Mouse (Mus musculus) erythroid progenitor cell, adult 5-6 weeks (primary cell): ENCODE data around the gene Arhgap18. TPM values are rescaled to one million over a fixed set of nuclear protein-coding genes. Genes with fewer than 3 reads are reported as not detected.

ENCODE experiments used
- ATAC-seq: replicated peaks from 2 replicates; pipeline ENCODE4 v1.8.0; 2016; ENCODE audit warnings: moderate number of reproducible peaks, mild to moderate bottlenecking, moderate TSS enrichment, inconsistent platforms; ENCODE audit not compliant: poor library complexity, low FRiP score, severe bottlenecking
- total RNA-seq, 2 experiments: library from RNA; stranded (forward) in 1 of 2; stranded (reverse) in 1 of 2; fragments of 150-400 nt in 1 of 2; fragments of 186-747, 209-891 nt in 1 of 2; gene quantifications; 2 replicates each; pipeline versions ENCODE4 v1.2.3 to v1.2.4; 2015 to 2017; ENCODE audit warnings: low replicate concordance in 2 of 2

Gene Arhgap18
- 7.2 and 9.6 TPM in 2 replicates for total RNA-seq (2015; ENCODE audit: low replicate concordance)
- total RNA-seq (2017; ENCODE audit: low replicate concordance): 8.0 and 11.0 TPM in 2 replicates

DNA sequence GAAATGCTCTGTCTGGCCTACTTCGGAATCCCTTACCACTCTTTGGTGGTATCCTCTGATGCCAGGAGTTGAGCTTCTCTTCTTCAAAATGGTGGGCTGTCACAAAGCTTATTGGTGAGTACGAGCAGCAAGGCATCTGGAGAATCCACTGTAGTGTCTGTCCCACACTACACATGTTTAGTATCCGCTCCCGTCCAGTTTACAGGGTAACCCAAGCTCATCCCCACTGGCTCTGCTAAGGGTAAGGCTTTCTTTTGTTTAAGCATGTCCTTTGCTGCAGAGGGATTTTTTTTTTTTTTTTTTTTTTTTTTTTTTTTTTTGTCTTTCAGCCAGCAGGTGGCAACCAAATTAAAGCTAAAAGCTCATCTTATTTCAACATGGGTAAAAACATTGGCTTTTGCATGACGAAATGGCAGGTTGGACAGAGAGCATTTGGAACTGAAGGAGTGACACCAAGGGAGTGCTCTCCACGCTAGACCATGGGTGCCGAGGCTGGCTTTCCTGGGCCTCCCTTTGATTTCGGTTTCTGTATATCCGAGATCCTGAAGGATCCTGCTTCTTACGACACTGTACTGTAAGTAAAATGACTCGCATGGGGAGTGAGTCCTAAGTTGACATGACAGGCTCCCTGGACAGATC is at the start of gene Arhgap18:
Gene Arhgap18 (plus strand): TSS at position 493 of the 639 bp plus-strand sequence.
- ATAC-seq: no peak

DNA sequence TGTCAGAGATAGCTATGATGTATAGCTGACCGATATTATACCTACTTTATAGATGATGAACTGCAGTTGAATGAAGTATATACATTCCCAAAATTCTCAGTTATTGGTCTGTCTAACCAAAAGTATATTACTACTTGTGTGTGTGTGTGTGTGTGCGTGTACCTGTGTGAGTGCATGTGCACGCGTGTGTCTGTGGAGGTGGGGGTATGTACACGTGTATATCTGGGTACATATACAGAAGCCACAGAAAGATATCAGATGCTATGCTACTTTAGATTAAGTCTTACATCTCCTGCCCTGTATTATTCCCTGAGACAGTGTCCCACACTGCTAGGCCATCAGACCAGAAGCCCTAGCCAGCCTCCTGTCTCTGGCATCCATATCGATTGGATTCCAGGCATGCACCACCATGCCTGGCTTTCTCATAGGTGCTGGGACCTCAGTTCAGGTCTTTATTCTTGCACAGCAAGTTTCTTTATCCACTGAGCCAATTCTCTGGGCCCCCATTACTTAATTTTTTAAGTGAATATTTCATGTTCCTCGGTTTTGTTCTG is 42.7 kb upstream of the Arhgap18 start:
- no peak for ATAC-seq

DNA sequence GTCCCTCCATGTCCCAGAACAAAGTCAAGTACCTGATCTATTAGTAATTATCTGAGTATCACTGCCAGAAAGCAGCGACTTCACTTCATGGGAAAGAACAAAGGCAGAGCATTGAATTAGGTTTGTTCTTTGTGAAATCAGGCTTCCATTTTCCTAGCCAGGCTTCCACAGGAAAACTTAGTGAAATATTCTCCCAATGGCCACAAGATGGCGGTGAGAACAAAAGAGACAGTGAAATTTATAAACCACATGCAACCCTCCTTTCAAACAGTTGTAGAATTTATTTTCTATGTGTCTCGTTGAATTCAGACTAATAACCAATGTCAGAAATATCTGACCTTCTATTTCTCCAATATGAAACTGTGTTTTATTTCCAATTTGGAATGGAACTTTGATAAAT is 42.2 kb upstream of the Arhgap18 start:
- no peak for ATAC-seq

DNA sequence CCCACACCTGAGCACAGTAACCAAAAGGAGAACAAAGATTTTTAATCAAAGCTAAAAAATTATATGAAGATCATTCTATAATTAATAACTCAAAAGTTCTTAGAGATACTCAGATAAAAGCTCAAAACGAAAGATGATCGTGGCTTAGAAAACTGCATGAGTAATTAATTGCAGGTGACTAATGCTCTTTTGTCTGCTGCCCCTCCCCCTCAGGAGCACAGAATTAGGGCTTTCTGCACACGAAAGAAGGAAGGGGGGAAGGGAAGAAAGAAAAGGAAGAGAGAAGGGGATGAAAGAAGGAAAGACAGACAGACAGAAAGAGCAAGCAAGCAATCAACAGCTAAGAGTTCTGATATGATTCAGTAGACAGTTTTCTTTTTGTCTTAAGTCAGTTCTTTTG is 39.2 kb upstream of the Arhgap18 start:
- no peak for ATAC-seq

DNA sequence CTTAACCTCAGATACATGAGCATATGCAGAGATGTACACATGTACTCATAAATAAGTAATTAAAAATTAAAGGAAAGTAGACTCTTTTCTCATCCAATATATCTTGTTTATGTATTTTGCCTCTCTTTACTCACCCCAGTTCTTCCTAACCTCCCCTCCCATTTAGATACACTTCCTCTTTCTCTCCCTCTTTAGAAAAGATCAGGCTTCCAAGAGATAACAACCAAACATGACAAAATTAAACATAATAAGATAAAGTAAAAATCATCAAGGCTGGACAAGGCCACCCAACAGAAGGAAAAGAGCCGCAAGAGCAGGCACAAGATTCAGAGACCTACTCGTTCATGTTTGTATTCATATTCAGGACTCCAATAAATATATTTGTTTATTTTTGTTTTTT is 28.5 kb upstream of the Arhgap18 start:
- no peak for ATAC-seq

DNA sequence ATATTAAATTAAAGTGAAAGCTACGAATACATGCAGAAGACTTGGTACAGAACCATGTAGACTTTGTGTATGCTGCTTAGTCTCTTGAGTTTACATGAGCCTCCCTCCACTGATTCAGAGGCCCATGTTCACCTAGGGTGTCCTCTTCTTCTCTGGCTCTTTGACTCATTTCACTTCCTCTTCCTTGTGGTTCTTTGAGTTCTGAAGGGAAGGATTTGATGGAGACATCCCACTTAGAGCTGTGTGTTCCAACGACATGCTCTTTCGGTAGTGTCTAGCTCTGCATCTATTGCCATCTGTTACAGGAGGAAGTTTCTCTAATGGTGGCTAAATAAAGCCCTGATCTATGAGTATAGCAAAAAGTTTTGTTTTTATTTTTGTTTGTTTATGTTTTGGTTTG is 28.0 kb upstream of the Arhgap18 start:
- no peak for ATAC-seq

DNA sequence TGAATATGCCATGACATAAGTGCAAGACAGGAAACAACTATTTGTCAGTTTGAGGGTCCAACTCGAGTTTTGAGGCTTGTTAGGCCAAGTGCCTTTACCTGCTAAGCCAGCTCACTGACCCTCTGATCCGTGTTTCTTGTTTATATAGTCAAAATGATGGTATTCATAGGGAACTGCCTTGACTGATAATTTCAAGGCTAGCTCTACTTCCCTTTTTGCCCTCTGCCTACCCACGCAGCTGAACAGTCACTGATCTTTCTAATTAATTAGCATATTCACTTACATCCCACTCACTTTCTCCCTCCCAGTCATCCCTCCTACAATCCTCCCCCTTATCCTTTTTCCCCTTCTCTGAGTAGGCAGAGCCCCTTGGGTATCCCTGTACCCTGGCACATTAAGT is 2.4 kb upstream of the Arhgap18 start:
- no peak for ATAC-seq

DNA sequence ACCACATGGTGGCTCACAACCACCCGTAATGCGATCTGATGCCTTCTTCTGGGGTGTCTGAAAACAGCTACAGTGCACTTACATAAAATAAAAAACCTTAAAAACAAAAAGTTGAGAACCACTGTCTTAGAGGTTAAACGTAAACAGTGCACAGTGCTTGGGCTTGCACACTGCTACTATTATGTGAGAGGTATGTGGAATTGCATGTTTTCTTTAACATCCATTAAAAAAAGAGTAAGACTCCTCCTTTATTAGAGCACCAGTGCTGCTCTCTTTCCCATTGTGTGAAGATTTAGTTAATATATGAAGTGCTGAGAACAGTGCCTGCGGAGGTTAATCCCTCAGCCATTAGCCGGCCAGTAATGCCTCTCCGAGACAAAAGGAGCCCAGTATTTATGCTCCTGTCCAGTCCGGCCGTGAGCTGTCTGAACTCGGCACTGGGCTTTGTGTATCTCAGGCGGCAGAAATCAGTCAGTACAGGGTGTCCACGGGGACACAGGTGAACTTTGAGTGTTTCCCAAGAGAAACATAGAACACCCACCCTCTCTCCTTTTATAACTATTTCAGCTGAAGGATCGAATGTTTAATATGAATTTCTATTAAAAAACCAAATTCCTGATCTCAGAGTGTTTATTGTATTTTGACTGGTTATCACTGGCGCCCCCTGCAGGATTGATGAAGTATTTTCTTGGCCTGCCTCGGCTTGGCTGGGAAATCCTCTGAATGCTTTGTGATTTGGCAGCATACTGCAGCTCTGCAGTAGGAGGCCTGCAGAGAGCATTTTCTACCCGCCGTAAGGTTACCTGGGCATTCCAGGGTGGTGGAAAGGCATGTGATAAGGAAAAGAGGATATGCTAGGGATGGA is 925 bp upstream of the Arhgap18 start:
- no peak for ATAC-seq

DNA sequence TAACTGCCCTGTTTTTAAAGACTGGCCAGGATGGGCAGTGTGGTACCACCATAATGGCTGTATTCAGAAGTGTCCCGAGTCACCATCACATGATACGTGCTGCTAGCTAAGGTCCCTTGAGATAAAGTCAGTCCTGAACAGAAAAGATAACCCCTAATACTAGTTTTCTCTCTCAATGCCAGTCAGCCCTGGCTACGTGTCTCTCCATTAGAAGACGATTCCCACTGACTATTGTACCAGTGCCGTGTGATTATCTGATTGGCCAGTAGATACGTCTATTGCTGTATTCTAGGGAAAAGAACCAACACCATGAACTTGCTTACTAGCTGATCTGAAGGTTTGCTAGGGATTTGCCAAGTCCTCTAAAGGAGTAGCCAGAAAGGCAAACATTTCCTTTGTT is 785 bp downstream of the Arhgap18 start:
- 0 out of 2 replicates have a peak, but pooled peaks have one; percentile 48 for ATAC-seq

DNA sequence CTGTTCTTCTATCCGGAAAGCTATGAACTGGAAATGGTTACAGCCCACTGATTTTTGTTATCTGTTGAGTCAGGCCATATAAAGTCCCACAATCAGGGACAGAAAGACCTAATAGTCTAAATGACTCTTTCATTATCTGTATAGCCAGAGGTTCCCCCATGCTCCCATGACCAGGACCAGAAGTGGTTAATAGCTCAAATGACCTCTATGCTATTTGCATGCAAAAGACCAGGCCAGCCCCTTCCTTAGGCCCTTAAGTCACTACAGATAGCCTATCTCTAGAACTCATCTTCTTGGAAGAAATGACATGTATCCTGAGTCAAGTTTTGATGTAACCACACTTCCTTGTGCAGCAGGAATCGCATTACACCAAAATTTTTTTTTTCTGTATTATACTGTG is 4.0 kb downstream of the Arhgap18 start:
- ATAC-seq: no peak

DNA sequence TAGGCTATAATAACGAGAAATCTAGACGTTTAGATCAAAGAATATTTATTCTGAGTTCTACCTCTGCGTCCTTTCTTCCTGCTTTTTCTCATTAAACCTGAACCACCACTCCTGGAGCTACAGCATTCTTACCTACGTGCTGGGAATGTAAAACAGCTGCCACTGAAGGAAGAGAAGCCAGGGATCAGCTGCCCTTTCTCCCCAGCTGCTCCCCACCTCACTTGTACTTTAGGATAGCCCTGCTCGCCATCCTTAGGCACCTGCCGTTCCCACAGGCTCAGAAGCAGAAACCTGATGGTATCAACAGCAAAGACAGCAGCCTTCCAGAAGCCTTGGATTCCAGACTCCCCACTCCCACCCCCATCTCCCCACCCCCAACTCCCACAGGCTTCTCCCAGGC is 6.2 kb downstream of the Arhgap18 start:
- ATAC-seq: no peak

DNA sequence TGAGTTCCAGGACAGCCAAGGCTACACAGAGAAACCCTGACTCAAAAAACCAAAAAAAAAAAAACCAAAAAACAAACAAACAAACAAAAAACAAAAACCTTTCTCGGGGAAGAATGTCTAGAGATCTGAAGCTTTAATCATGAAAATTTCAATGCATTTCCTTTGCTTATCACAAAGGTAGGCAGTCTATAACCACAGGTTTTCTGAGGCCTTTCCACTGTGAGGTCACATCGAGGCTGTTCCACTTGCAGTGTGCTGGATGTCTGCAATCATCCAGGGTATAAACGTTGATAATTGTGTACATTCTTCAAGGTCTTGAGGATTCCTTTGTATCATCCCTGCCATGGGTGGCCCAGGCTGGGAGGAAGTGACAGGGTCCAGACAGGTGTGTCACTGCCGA is 7.9 kb downstream of the Arhgap18 start:
- no peak for ATAC-seq

DNA sequence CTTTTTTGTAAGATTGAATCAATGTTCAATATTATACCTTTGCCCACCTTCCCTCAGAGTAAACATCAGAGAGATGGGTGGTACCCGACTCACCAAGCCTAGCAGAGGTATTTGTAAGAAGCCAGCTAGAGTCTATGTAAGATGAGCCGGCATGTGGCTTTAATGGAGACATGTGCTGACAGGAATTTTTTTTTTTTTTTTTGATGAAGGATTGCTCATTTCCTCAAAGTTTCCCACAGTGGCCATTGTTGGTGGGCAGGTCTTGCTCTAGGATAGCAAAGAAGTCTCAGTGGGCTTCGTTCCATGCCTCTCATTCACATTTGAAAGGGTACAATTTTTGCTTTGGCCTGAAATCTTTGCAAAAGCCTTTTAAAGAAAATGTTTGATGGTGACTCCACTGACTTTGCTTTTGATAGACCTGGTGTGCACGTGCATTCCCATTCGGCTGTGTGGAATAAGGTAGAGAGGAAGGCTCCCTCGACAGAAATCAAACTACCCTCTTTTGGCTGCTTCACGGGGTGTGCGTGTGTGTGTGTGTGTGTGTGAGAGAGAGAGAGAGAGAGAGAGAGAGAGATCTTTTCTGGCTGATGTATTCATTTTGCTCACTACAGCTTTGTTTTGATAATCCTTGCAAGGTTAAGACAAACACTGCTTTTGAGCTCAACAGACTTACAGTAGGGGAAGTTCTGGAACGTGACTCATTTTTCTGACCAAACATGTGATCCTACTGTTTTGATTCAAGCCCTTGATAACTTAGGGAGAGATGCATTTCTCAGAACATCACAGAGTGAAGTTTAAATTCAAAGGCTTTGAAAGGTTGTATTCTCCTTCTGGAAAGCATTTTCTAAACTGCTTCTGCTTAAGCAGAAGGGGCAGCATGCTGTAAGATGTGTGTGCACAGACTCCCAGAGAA is 9.0 kb downstream of the Arhgap18 start:
- ATAC-seq: no peak

DNA sequence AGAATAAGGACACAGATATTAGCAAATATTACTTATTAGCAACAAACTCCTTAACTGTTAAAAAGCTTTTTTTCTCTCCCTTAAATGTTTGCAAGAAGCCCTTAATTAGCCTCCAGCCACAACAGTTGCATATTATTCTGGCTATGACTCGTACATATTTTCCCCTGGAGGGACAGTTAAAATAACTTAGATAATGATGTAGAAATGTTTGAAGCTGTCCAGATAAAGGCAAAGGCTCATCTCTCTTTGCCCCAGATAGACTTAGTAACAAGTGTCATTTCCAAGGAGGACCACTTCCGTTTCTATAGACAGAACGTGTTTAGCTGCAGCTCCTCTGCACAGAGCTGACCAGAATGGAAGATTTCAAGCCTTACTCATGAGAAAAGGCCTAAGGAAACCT is 14.0 kb downstream of the Arhgap18 start:
- no peak for ATAC-seq

DNA sequence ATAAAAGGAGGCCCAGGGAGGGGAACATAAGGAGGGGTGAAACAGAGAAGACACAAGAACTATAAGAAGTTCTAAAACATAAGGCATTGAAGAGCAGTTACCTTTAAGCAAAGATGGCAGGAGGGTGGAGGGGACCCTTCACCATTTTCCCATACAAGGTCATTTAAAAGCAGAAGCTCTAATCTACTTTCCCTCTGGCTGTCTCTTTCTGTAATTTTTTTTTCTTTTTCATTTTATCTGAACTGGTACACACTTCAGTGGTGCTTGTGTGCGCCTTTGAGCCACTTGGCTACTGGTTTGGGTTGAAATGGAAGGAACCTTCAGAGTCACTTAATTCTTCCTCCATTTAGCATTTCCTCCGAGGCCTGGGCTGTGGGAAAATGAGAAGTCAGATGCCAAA is 15.7 kb downstream of the Arhgap18 start:
- ATAC-seq: no peak

DNA sequence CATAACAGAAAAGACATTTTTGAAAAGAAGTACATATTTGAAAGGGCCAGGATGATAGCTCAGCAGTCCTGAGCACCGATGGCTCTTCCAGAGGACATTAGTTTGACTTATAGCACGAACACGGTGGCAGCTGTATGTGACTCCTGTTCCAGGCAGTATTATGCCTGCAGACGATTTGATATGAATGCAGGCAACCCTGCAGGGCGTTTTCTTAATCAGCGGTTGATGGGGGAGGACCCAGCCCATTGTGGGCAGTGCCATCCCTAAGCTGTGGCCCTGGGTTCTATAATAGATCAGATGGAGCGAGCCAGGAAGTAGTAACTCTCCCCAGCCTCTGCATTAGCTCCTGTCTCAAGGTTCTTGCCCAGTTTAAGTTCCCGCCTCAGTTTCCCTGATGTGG is 16.8 kb downstream of the Arhgap18 start:
- ATAC-seq: peak; percentile 74

DNA sequence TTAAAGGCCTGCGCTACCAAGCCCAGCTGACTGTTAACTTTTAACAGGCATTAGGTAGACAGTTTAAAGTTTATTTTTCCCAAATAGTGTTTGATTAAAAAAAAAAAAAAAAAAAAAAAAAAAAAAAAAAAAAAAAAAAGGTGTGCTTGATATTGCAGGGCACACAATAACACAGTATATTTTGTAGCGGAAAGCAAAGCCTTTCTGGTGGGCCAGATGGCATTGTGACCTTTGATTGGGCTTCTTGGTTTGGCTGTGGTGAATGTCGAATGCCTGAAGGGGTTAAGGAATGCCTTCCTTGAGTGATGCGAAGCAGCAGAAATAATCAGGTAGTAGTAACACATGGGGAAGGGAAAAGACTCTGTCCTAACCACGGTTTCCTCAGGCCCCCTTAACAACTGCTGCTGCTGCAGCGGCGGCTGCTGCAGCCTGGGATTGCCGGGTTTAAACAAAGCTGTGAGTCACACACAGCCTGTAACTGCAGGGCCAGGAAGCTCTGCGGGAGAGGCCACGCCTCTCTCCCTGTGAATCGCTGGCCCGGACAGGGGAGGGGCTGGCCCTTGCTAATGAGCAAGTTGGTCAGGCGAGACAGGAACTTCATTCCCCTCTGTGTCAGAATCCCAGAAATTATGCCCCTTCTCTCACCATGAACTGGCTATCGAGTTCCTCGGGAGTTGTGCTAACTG is 18.9 kb downstream of the Arhgap18 start:
- ATAC-seq: peak; percentile 89

DNA sequence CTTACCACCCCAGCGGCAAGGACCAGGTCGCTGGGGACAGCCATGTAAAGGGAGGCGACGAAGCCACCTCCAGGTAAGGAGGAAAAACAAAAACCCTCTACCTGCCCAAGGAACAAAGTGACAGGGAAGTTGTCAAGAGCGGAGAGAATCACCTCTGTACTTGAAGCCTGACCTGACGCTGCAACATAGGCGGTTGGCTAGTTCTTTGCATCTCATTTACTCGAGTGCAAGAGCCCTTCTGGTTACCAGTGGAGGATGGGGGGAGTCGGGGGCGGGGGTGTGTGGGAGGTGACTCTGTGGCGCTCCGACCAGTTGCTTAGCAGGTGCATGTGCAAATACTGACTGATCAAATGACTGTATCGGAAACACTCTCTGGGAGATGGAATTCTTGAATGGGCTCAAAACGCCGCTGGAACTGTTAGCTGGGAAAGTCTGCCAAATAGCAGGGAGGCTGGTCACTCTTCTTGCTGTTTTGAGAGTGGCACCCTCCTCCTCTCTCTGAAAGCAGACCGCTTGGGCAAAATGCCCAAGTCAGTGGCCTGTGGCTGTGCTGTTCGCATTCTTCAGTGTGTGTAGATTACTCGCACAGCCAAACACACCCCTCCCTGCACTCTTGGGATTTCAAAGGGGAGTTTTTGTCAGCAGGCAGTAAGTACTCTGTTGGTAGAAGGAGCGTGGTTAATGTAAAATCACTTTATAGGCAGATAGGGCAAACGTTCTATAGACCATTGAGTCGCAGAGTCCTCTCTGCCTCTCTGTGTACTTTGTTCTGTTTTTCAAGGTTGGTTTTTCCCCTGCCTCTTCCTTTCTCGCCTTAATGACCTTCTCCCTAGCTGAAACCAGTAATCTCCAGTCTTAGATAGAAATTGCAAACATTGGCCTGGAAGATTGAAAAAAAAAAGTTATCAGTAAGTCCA is 19.7 kb downstream of the Arhgap18 start:
- peak; percentile 26 for ATAC-seq
